ENCODE assay signal across 17 mouse cellular contexts in the genomic region with DNA sequence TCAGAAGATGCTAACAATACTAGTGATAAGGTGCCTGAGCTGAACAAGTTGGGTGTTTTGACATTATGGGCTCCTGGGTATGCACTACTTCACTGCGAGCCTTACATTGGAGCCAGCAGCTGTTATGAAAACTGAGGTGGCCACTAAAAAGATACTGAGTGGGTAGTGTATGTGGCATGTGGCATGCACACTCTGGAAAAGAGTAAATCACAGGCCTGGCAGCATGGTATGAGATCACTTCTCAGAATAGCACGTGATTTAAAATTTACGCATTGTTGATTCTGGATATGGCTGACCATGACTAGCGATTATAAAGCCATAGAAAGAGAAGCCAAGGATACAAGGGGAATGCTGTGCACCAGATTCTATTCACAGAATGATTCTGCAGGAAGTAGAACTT. TPM values are rescaled to one million over a fixed set of nuclear protein-coding genes. Genes with fewer than 3 reads are reported as not detected.
A peak's percentile ranks its signal among the peaks of the same experiment; 100 is the strongest.
DNase-seq lines count a peak whose midpoint lies in the region; ATAC-seq and TF ChIP-seq lines count a peak whose summit lies in the region.
"Had no signal": no experiment of that assay in that cellular context is flagged by ENCODE, and none has a peak within 500 bp of the region (broad histone marks: within the 10 kb centered on the region; RNA-seq: fewer than 3 reads in every experiment).

No protein-coding gene starts in this region.

- no peak for TF ChIP-seq CTCF in heart, adult 2 months (IDR thresholded peaks at IDR 0.05)
- TF ChIP-seq CTCF in hindbrain, postnatal 0 days (IDR thresholded peaks at IDR 0.05; ENCODE audit: low read depth): no peak
- no peak for TF ChIP-seq CTCF in cerebellum, adult 2 months (IDR thresholded peaks at IDR 0.05; ENCODE audit: borderline replicate concordance, insufficient read depth, low read depth, low read length)

- peaks cover 8% of the 10 kb centered on the region for H3K36me3 ChIP-seq in heart, adult 2 months (ENCODE audit: control insufficient read depth, insufficient read depth, low read length)
- no peaks in the 10 kb centered on the region for H3K36me3 ChIP-seq in heart, embryonic 10.5 days
- H3K36me3 ChIP-seq in hindbrain, postnatal 0 days (ENCODE audit: insufficient read depth, low read length): no peaks in the 10 kb centered on the region
- H3K36me3 ChIP-seq in hindbrain, embryonic 10.5 days: no peaks in the 10 kb centered on the region
- H3K36me3 ChIP-seq in ES-E14 (ENCODE audit: control insufficient read depth, insufficient read depth, low read length, poor library complexity, severe bottlenecking) (no peaks in the 10 kb centered on the region), macrophage (ENCODE audit: inconsistent target) (no peaks in the 10 kb centered on the region)
- H3K36me3 ChIP-seq: embryonic facial prominence, embryonic 13.5 days; forebrain, embryonic 10.5 days; hindbrain, embryonic 15.5 days; kidney, embryonic 15.5 days; limb, embryonic 13.5 days; lung, embryonic 15.5 days; midbrain, embryonic 13.5 days had no signal

- no peaks in the 10 kb centered on the region for H3K27me3 ChIP-seq in heart, adult 2 months (ENCODE audit: control insufficient read depth, insufficient read depth, low read length)
- no peaks in the 10 kb centered on the region for H3K27me3 ChIP-seq in heart, embryonic 10.5 days (ENCODE audit: insufficient read depth, poor library complexity, severe bottlenecking)
- H3K27me3 ChIP-seq in hindbrain, postnatal 0 days (ENCODE audit: insufficient read depth, low read length): no peaks in the 10 kb centered on the region
- no peaks in the 10 kb centered on the region for H3K27me3 ChIP-seq in hindbrain, embryonic 10.5 days (ENCODE audit: insufficient read depth, poor library complexity, severe bottlenecking)
- no peaks in the 10 kb centered on the region for H3K27me3 ChIP-seq in cerebellum, adult 2 months (ENCODE audit: control insufficient read depth, insufficient read depth, low read length)
- H3K27me3 ChIP-seq: embryonic facial prominence, embryonic 13.5 days; hindbrain, embryonic 15.5 days; kidney, embryonic 15.5 days; limb, embryonic 13.5 days; lung, embryonic 15.5 days; midbrain, embryonic 13.5 days had no signal

- H3K9ac ChIP-seq in heart, adult 2 months (ENCODE audit: low read depth, low read length): no peak overlapping the region
- H3K9ac ChIP-seq in hindbrain, postnatal 0 days (replicated peaks; ENCODE audit: low read length): no peak overlapping the region
- no peak overlapping the region for H3K9ac ChIP-seq in ES-E14 (ENCODE audit: insufficient read depth, low read depth, low read length, poor library complexity, severe bottlenecking)
- H3K9ac ChIP-seq: embryonic facial prominence, embryonic 13.5 days; hindbrain, embryonic 15.5 days; kidney, embryonic 15.5 days; limb, embryonic 13.5 days; lung, embryonic 15.5 days; midbrain, embryonic 13.5 days had no signal

- H3K4me1 ChIP-seq in heart, adult 2 months (ENCODE audit: control insufficient read depth, insufficient read depth, low read length): peaks cover 17% of the 10 kb centered on the region
- peaks cover 14% of the 10 kb centered on the region for H3K4me1 ChIP-seq in heart, embryonic 10.5 days
- no peaks in the 10 kb centered on the region for H3K4me1 ChIP-seq in hindbrain, postnatal 0 days (ENCODE audit: insufficient read depth, low read length)
- peaks cover 4% of the 10 kb centered on the region; the same call in 1 of the 2 replicates for H3K4me1 ChIP-seq in hindbrain, embryonic 10.5 days (replicated peaks)
- peaks cover 0 to 12% of the 10 kb centered on the region in 2 experiments; a peak in 2 of 4 replicates for H3K4me1 ChIP-seq in ES-E14 (ENCODE audit: control insufficient read depth in 2 of 2, insufficient read depth in 2 of 2, low read length in 2 of 2, poor library complexity in 1 of 2)
- peaks cover 26% of the 10 kb centered on the region for H3K4me1 ChIP-seq in cerebellum, adult 2 months (ENCODE audit: control insufficient read depth, insufficient read depth, low read length)
- H3K4me1 ChIP-seq: forebrain, embryonic 10.5 days; lung, embryonic 15.5 days; midbrain, embryonic 13.5 days had no signal

- in situ Hi-C loops in ES-E14 (cut with MboI; ENCODE audit: low sequenced_read_pairs in 2 of 2, unreplicated experiment in 2 of 2): loop anchor here in 1 of 2 experiments (10.0 kb wide), 1 partner anchor 464 kb away; no protein-coding TSS in a partner anchor

- H3K4me3 ChIP-seq in heart, adult 2 months: no peak overlapping the region
- H3K4me3 ChIP-seq in heart, embryonic 10.5 days: no peak overlapping the region
- no peak overlapping the region for H3K4me3 ChIP-seq in hindbrain, postnatal 0 days (ENCODE audit: low read length)
- H3K4me3 ChIP-seq in hindbrain, embryonic 10.5 days: no peak overlapping the region
- H3K4me3 ChIP-seq in ES-E14 (ENCODE audit: insufficient read depth in 1 of 2, low read depth in 1 of 2, low read length in 2 of 2, poor library complexity in 1 of 2, severe bottlenecking in 1 of 2) (no peak overlapping the region), macrophage (ENCODE audit: inconsistent target) (no peak overlapping the region)
- no peak overlapping the region for H3K4me3 ChIP-seq in cerebellum, adult 2 months (replicated peaks; ENCODE audit: insufficient read depth, low read depth, low read length)
- H3K4me3 ChIP-seq: embryonic facial prominence, embryonic 13.5 days; forebrain, embryonic 10.5 days; hindbrain, embryonic 15.5 days; kidney, embryonic 15.5 days; left cerebral cortex, adult 2 months; limb, embryonic 13.5 days; lung, embryonic 15.5 days; midbrain, embryonic 13.5 days had no signal

- H3K4me2 ChIP-seq in hindbrain, postnatal 0 days (ENCODE audit: low read depth, low read length): no peak overlapping the region
- H3K4me2 ChIP-seq: embryonic facial prominence, embryonic 13.5 days; hindbrain, embryonic 15.5 days; kidney, embryonic 15.5 days; limb, embryonic 13.5 days; liver, embryonic 11.5 days; lung, embryonic 15.5 days; midbrain, embryonic 13.5 days had no signal

- ATAC-seq in hindbrain, postnatal 0 days: 0 out of 2 replicates have a peak, but pooled peaks have one; percentile 18

- no peak for TF ChIP-seq EP300 in heart, adult 2 months (IDR thresholded peaks at IDR 0.05; ENCODE audit: insufficient read depth, low read depth, low read length)

- H3K9me3 ChIP-seq in heart, embryonic 10.5 days: no peaks in the 10 kb centered on the region
- H3K9me3 ChIP-seq in hindbrain, postnatal 0 days (ENCODE audit: low read length): no peaks in the 10 kb centered on the region
- H3K9me3 ChIP-seq in hindbrain, embryonic 10.5 days: no peaks in the 10 kb centered on the region
- H3K9me3 ChIP-seq in ES-E14 (ENCODE audit: control insufficient read depth, insufficient read depth, low read depth, low read length): no peaks in the 10 kb centered on the region
- H3K9me3 ChIP-seq: embryonic facial prominence, embryonic 13.5 days; forebrain, embryonic 10.5 days; hindbrain, embryonic 15.5 days; kidney, embryonic 15.5 days; limb, embryonic 13.5 days; lung, embryonic 15.5 days; midbrain, embryonic 13.5 days had no signal

- 40% methylated on average over 4 of the region's 4 CpGs for WGBS in heart, adult 2 months
- 67% methylated on average over 4 of the region's 4 CpGs for WGBS in heart, embryonic 10.5 days
- 67% methylated on average over 4 of the region's 4 CpGs for WGBS in hindbrain, postnatal 0 days
- 71% methylated on average over 4 of the region's 4 CpGs for WGBS in hindbrain, embryonic 10.5 days
- 79% methylated on average over 4 of the region's 4 CpGs for WGBS in macrophage (ENCODE audit: missing documents)
- 29% methylated on average over 4 of the region's 4 CpGs for WGBS in cerebellum, adult 2 months

- TF ChIP-seq POLR2A in heart, adult 2 months (IDR thresholded peaks at IDR 0.05; ENCODE audit: insufficient read depth, low read depth, low read length): no peak
- no peak for TF ChIP-seq POLR2A in cerebellum, adult 2 months (IDR thresholded peaks at IDR 0.05; ENCODE audit: borderline replicate concordance, insufficient read depth, low read length)

- DNase-seq in heart, adult 2 months: no peak
- no peak for DNase-seq in heart, embryonic 10.5 days (ENCODE audit: low spot score)
- no peak for DNase-seq in hindbrain, postnatal 0 days (ENCODE audit: low spot score)
- no peak for DNase-seq in hindbrain, embryonic 10.5 days (ENCODE audit: low spot score)
- no peak for DNase-seq in ES-E14 (ENCODE audit: low read depth, low spot score)
- DNase-seq in layer of hippocampus, adult 9-11 months: no peak
- no peak for DNase-seq in cerebellum, adult 2 months

- intact Hi-C loops in heart, adult 2 months (cut with DNase I): loop anchor here (2.0 to 5.0 kb wide), 5 partner anchors 58 to 464 kb away; no protein-coding TSS in a partner anchor

- peaks cover 7% of the 10 kb centered on the region for H3K79me2 ChIP-seq in heart, adult 2 months (replicated peaks; ENCODE audit: control insufficient read depth, insufficient read depth, low read length)
- H3K79me2 ChIP-seq in macrophage (ENCODE audit: inconsistent target): peaks cover 84% of the 10 kb centered on the region

- peak overlapping the region; percentile 57 for H3K27ac ChIP-seq in heart, adult 2 months
- no peak overlapping the region for H3K27ac ChIP-seq in heart, embryonic 10.5 days
- no peak overlapping the region for H3K27ac ChIP-seq in hindbrain, postnatal 0 days
- no peak overlapping the region for H3K27ac ChIP-seq in hindbrain, embryonic 10.5 days
- H3K27ac ChIP-seq in ES-E14 (ENCODE audit: insufficient read depth, low read depth, low read length, poor library complexity, severe bottlenecking): peak overlapping the region; percentile 73; the same call in 1 of the 2 replicates
- H3K27ac ChIP-seq in macrophage: peak overlapping the region; percentile 29; the same call in 1 of the 2 replicates
- H3K27ac ChIP-seq in cerebellum, adult 2 months (ENCODE audit: insufficient read depth, low read length): no peak overlapping the region
- H3K27ac ChIP-seq: embryonic facial prominence, embryonic 13.5 days; forebrain, embryonic 10.5 days; hindbrain, embryonic 15.5 days; kidney, embryonic 15.5 days; left cerebral cortex, adult 2 months; limb, embryonic 13.5 days; lung, embryonic 15.5 days; midbrain, embryonic 13.5 days had no signal

RNA-seq across cellular contexts. Expression of gene Sesn1, which starts 20.7 kb away (rescaled TPM):
- total RNA-seq in heart, adult 2 months (2021): 100 to 1,000 TPM; 120 to 121 TPM
- 47.8 and 79.5 TPM in 2 replicates for polyA plus RNA-seq in heart, adult 2 months (2012; rRNA removed)
- polyA plus RNA-seq in heart, embryonic 10.5 days (2016; fragmentation: Nextera tagmentation; extraction: Ambion mirVana): 18.9 and 20.6 TPM in 2 replicates
- 43.9 and 49.2 TPM in 2 replicates for total RNA-seq in hindbrain, postnatal 0 days (2014; rRNA removed)
- polyA plus RNA-seq in hindbrain, postnatal 0 days (2015; fragmentation: Nextera tagmentation; extraction: Ambion mirVana): 35.9 and 42.0 TPM in 2 replicates
- 17.6 and 18.2 TPM in 2 replicates for polyA plus RNA-seq in hindbrain, embryonic 10.5 days (2016; fragmentation: Nextera tagmentation; extraction: Ambion mirVana)
- 6.8 and 10.0 TPM in 2 replicates for total RNA-seq in ES-E14 (2012; rRNA removed)
- total RNA-seq in macrophage (2018; cell fraction: chromatin; rRNA removed): 100 to 1,000 TPM in 6 of 26 experiments, 10 to 100 TPM in 20; 10.9 to 200 (median 52.2) TPM
- total RNA-seq in macrophage (2018; cell fraction: cytosol; rRNA removed): 100 to 1,000 TPM in 14 of 26 experiments, 10 to 100 TPM in 12; 16.8 to 272 (median 104) TPM
- 100 to 1,000 TPM in 9 of 26 experiments, 10 to 100 TPM in 17; 16.5 to 264 (median 75.3) TPM for total RNA-seq in macrophage (2018; cell fraction: nucleus; rRNA removed)
- polyA plus RNA-seq in macrophage (2018): 120 to 232 TPM (median 153 TPM) in 3 replicates
- 67.7 and 76.9 TPM in 2 replicates for polyA plus RNA-seq in cerebellum, adult 2 months (2012; rRNA removed)

RNA-seq across cellular contexts. Expression of gene Cep57l1, which starts 20.8 kb away (rescaled TPM):
- 1 to 10 TPM; 2.3 to 2.5 TPM for total RNA-seq in heart, adult 2 months (2021)
- 0.86 and 1.3 TPM in 2 replicates for polyA plus RNA-seq in heart, adult 2 months (2012; rRNA removed)
- polyA plus RNA-seq in heart, embryonic 10.5 days (2016; fragmentation: Nextera tagmentation; extraction: Ambion mirVana): 22.1 and 23.6 TPM in 2 replicates
- total RNA-seq in hindbrain, postnatal 0 days (2014; rRNA removed): 5.8 and 11.6 TPM in 2 replicates
- 8.0 and 10.3 TPM in 2 replicates for polyA plus RNA-seq in hindbrain, postnatal 0 days (2015; fragmentation: Nextera tagmentation; extraction: Ambion mirVana)
- 20.7 and 24.9 TPM in 2 replicates for polyA plus RNA-seq in hindbrain, embryonic 10.5 days (2016; fragmentation: Nextera tagmentation; extraction: Ambion mirVana)
- 29.3 and 32.0 TPM in 2 replicates for total RNA-seq in ES-E14 (2012; rRNA removed)
- total RNA-seq in macrophage (2018; cell fraction: chromatin; rRNA removed): 10 to 100 TPM in 19 of 26 experiments, 1 to 10 TPM in 7; 1.1 to 48.5 (median 24.5) TPM
- 1 to 10 TPM; 1.6 to 6.6 (median 4.3) TPM for total RNA-seq in macrophage (2018; cell fraction: cytosol; rRNA removed)
- total RNA-seq in macrophage (2018; cell fraction: nucleus; rRNA removed): 10 to 100 TPM in 16 of 26 experiments, 1 to 10 TPM in 9, under 1 TPM in 1; 0.98 to 36.0 (median 13.1) TPM
- polyA plus RNA-seq in macrophage (2018): 3.9 to 8.9 TPM (median 4.9 TPM) in 3 replicates
- polyA plus RNA-seq in cerebellum, adult 2 months (2012; rRNA removed): 5.3 and 5.4 TPM in 2 replicates

Comparison
In these comparisons a context has a peak if more than half of its experiments do, and no peak if none do; other contexts are left out.
1. H3K27ac ChIP-seq: peak in heart, adult 2 months (single experiment), ES-E14 (single experiment) and macrophage (single experiment); none in heart, embryonic 10.5 days (single experiment), hindbrain, postnatal 0 days (single experiment), hindbrain, embryonic 10.5 days (single experiment) and cerebellum, adult 2 months (single experiment).